Mouse (Mus musculus) ES-E14 (cell line): ENCODE measurements around the gene Prok1.

ENCODE experiments used
- HCFC1 ChIP-seq: IDR thresholded peaks from 2 replicates; pipeline ENCODE4 v1.6.1; 2012; ENCODE audit warnings: low read length, inconsistent platforms, borderline replicate concordance; ENCODE audit not compliant: insufficient read depth
- ZC3H11A ChIP-seq: IDR thresholded peaks from 2 replicates; pipeline ENCODE4 v1.6.1; 2012; ENCODE audit warnings: low read depth, mild to moderate bottlenecking, inconsistent platforms, low read length, borderline replicate concordance
- ZNF384 ChIP-seq: IDR thresholded peaks from 2 replicates; pipeline ENCODE4 v1.6.1; 2012; ENCODE audit warnings: low read depth, low read length, inconsistent platforms

GRCm38 (mm10) chr3:107205994-107206393, 33.5 kb downstream of the Prok1 start:
- TF ChIP-seq ZNF384, result no peak
- no peak for TF ChIP-seq ZC3H11A
- TF ChIP-seq HCFC1, result no peak
